Mouse (Mus musculus): ENCODE data around the gene Zfyve19. TPM values are rescaled to one million over a fixed set of nuclear protein-coding genes. Genes with fewer than 3 reads are reported as not detected.

Zfyve19 gene
- total and polyA plus RNA-seq, 3 experiments = 37.4 to 52.5 TPM; not detected in 1

DNA sequence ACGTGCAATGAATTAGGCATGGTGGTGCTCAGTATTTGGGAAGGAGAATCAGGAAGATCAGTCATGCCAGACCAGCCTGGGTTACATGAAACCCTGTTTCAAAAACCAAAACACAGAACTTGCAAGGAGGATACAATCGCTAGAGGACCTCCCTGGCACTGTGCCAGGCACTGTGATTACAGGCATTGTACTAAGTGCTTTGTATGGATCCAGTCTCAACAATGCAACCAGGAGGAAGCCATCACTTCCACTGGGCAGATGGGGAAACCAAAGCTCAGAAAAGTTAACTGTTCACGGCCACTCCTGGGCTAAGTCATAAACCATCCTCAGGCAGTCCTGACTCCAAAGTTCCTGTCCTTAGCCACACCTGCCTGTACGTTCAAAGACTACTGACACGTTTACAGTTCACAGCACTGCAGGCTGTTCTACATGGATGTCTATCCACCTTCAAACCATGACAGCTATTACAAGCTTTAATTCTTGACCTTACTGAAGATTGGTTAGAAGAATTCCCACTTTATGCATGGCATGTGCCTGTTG is 5.4 kb upstream of the Zfyve19 start:
- Histone ChIP-seq H3K79me2 (ENCODE audit: control insufficient read depth, insufficient read depth, low read length, poor library complexity) (peaks cover 3% of the 10 kb centered on the region; the same call in 1 of the 2 replicates), H3K27me3 (ENCODE audit: control insufficient read depth in 1 of 2, insufficient read depth in 2 of 2, low read length in 2 of 2) (no peaks in the 10 kb centered on the region), H3K4me1 (ENCODE audit: control insufficient read depth in 1 of 2, insufficient read depth in 2 of 2, low read length in 2 of 2) (peaks cover 0 to 5% of the 10 kb centered on the region in 2 experiments; a peak in 1 of 4 replicates), H3K36me3 (ENCODE audit: control insufficient read depth in 1 of 2, insufficient read depth in 2 of 2, low read length in 2 of 2) (no peaks in the 10 kb centered on the region), H3K9ac (ENCODE audit: control insufficient read depth, low read depth, low read length, poor library complexity, severe bottlenecking) (no peak overlapping the region), H3K27ac (ENCODE audit: control insufficient read depth, low read depth, low read length) (no peak overlapping the region), H3K4me3 (ENCODE audit: control insufficient read depth in 1 of 2, insufficient read depth in 1 of 2, low read depth in 2 of 2, low read length in 2 of 2) (no peak overlapping the region), H3K9me3 (replicated peaks; ENCODE audit: insufficient read depth, low read length) (no peaks in the 10 kb centered on the region)
- no peak for TF ChIP-seq KAT2A (conservative IDR thresholded peaks at IDR 0.05; ENCODE audit: low read depth, low read length)
- TF ChIP-seq MXI1 (IDR thresholded peaks at IDR 0.05; ENCODE audit: low read depth, low read length) = no peak
- no peak for TF ChIP-seq HCFC1 (IDR thresholded peaks at IDR 0.05; ENCODE audit: low read depth, low read length)
- TF ChIP-seq ZC3H11A (IDR thresholded peaks at IDR 0.05; ENCODE audit: low read depth, low read length) = no peak
- TF ChIP-seq TBP (IDR thresholded peaks at IDR 0.05; ENCODE audit: low read depth, low read length) = no peak
- TF ChIP-seq POLR2A (IDR thresholded peaks at IDR 0.05; ENCODE audit: control insufficient read depth in 1 of 2, insufficient read depth in 1 of 2, low read depth in 1 of 2, low read length in 2 of 2, poor library complexity in 1 of 2) = no peak
- no peak for TF ChIP-seq ZNF384 (IDR thresholded peaks at IDR 0.05; ENCODE audit: low read depth, low read length)
- no peak for TF ChIP-seq ELF1 (IDR thresholded peaks at IDR 0.05; ENCODE audit: low read depth, low read length)
- TF ChIP-seq MYC (IDR thresholded peaks at IDR 0.05; ENCODE audit: low read depth, low read length) = no peak
- no peak for TF ChIP-seq TAL1 (IDR thresholded peaks at IDR 0.05; ENCODE audit: low read length)
- TF ChIP-seq BHLHE40 (IDR thresholded peaks at IDR 0.05; ENCODE audit: borderline replicate concordance, low read depth, low read length) = no peak
- TF ChIP-seq GABPA (IDR thresholded peaks at IDR 0.05; ENCODE audit: low read depth, low read length) = no peak
- TF ChIP-seq TCF12 (IDR thresholded peaks at IDR 0.05; ENCODE audit: low read depth, low read length) = no peak
- DNase-seq (ENCODE audit: low read depth, low spot score) = peak; percentile 41

DNA sequence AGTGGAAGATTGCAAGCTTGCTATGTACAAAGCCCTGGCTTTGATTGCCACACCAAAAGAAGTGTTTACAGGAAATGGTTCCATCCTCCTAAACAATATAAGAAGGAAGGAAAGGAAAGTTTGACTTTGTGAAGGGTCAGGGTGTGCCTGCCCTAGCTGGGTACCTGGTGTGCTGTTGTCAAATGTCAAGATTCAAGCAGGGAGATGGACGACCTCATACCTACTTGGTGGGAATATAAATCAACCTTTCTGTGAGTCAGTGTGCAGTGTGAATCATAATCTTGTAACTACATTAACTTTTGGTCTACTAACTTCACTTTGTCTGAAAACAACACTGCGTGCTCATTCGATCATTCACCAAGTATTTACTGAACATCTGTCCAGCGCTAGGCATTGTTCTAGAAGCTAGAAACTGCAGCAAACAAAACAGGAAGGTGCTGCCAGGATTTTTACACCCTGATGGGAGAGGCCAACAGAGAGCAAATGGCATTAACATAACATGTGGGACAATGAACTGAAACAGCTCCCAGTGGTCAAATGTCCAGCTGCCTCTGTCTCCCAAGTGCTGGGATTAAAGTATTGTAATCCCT is 4.5 kb upstream of the Zfyve19 start:
- Histone ChIP-seq H3K79me2 (ENCODE audit: control insufficient read depth, insufficient read depth, low read length, poor library complexity) (peaks cover 4% of the 10 kb centered on the region), H3K27ac (ENCODE audit: control insufficient read depth, low read depth, low read length) (no peak overlapping the region), H3K4me3 (ENCODE audit: control insufficient read depth in 1 of 2, insufficient read depth in 1 of 2, low read depth in 2 of 2, low read length in 2 of 2) (no peak overlapping the region), H3K36me3 (ENCODE audit: control insufficient read depth in 1 of 2, insufficient read depth in 2 of 2, low read length in 2 of 2) (no peaks in the 10 kb centered on the region), H3K9ac (ENCODE audit: control insufficient read depth, low read depth, low read length, poor library complexity, severe bottlenecking) (no peak overlapping the region), H3K4me1 (ENCODE audit: control insufficient read depth in 1 of 2, insufficient read depth in 2 of 2, low read length in 2 of 2) (peaks cover 0 to 5% of the 10 kb centered on the region in 2 experiments; a peak in 1 of 4 replicates), H3K9me3 (replicated peaks; ENCODE audit: insufficient read depth, low read length) (no peaks in the 10 kb centered on the region), H3K27me3 (ENCODE audit: control insufficient read depth in 1 of 2, insufficient read depth in 2 of 2, low read length in 2 of 2) (no peaks in the 10 kb centered on the region)
- no peak for DNase-seq (ENCODE audit: low read depth, low spot score)
- TF ChIP-seq USF2 (IDR thresholded peaks at IDR 0.05; ENCODE audit: borderline replicate concordance in 1 of 2, insufficient read depth in 1 of 2, low read depth in 1 of 2, low read length in 2 of 2) = no peak
- TF ChIP-seq UBTF (IDR thresholded peaks at IDR 0.05; ENCODE audit: borderline replicate concordance, insufficient read depth, low read depth, low read length) = no peak
- no peak for TF ChIP-seq ELF1 (IDR thresholded peaks at IDR 0.05; ENCODE audit: low read depth, low read length)
